Mouse (Mus musculus) limb, embryonic 15.5 days (tissue): ENCODE data around the gene C130050O18Rik. TPM values are rescaled to one million over a fixed set of nuclear protein-coding genes. Genes with fewer than 3 reads are reported as not detected.

Source experiments
- ATAC-seq: fragments of 200-750 bp; cut with Nextera tagmentation; 2 replicates; pipeline ENCODE4 v1.8.0; 2017; ENCODE audit warnings: low read depth, moderate TSS enrichment; ENCODE audit not compliant: insufficient number of reproducible peaks, low FRiP score, low TSS enrichment
- H3K27ac ChIP-seq: fragments of 300-500 bp; sonication (generic); 2 replicates; pipeline ENCODE4 v1.5.1; 2015; ENCODE audit warnings: moderate library complexity, mild to moderate bottlenecking, inconsistent platforms
- H3K27me3 ChIP-seq: fragments of 300-500 bp; sonication (generic); 2 replicates; pipeline ENCODE4 v1.6.1; 2015; ENCODE audit warnings: inconsistent platforms
- H3K36me3 ChIP-seq: fragments of 300-500 bp; sonication (generic); 2 replicates; pipeline ENCODE4 v1.6.1; 2015; ENCODE audit warnings: inconsistent platforms
- H3K4me1 ChIP-seq: fragments of 300-500 bp; sonication (generic); 2 replicates; pipeline ENCODE4 v1.6.1; 2015; ENCODE audit warnings: inconsistent platforms
- H3K4me2 ChIP-seq: fragments of 300-500 bp; sonication (generic); 2 replicates; pipeline ENCODE4 v1.6.1; 2015; ENCODE audit warnings: mild to moderate bottlenecking, inconsistent platforms
- H3K4me3 ChIP-seq: fragments of 300-500 bp; sonication (generic); 2 replicates; pipeline ENCODE4 v1.5.1; 2015; ENCODE audit warnings: mild to moderate bottlenecking, inconsistent platforms
- H3K9ac ChIP-seq: fragments of 300-500 bp; sonication (generic); 2 replicates; pipeline ENCODE4 v1.6.1; 2015; ENCODE audit warnings: inconsistent platforms
- H3K9me3 ChIP-seq: fragments of 300-500 bp; sonication (generic); 2 replicates; pipeline ENCODE4 v1.6.1; 2016; ENCODE audit warnings: inconsistent platforms
- WGBS: fragments of 180-500 bp; shearing (Covaris S2); methylation state at CpG from one replicate; pipeline ENCODE4 v1.1.7; 2015; 5-methylcytosine and 5-hydroxymethylcytosine counted together
- microRNA counts: library from miRNA; unstranded; fragments of <30 nt; microRNA quantifications from one replicate; lab custom pipeline; 2016
- microRNA-seq: library from miRNA; unstranded; fragments of <30 nt; microRNA quantifications from one replicate; pipeline ENCODE4, GENCODE M21; 2016
- polyA plus RNA-seq: library from polyadenylated mRNA; unstranded; fragments of >200 nt; fragmentation: Nextera tagmentation; extraction: Ambion mirVana; gene quantifications from 2 replicates; pipeline ENCODE4 v1.2.1, GENCODE M21; 2015

The C130050O18Rik gene
- polyA plus RNA-seq, 1 experiment from 2014 or later = 7.1 TPM

DNA sequence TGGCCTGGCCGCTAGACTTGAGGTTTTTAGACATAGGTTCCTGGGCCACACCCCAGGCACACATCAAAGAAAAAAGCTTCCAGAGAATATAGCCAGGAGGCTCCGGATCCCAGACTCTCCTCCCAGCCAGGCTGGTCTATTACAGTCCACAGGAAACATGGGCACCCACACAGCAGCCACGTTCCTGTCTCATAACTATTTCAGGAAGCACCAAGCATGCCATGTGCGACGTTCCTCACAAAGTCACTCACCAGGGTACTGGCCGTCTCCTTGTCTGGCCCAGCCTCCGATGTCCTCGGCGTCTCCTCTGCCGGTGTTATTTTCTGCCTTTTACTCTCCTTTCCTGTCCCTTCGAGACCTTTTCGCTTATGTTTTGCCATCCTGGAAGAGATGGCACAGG, 50.1 kb downstream of the C130050O18Rik start:
- ATAC-seq = no peak
- H3K9ac ChIP-seq = no peak overlapping the region
- no peak overlapping the region for H3K4me2 ChIP-seq
- H3K36me3 ChIP-seq = peaks cover 13% of the 10 kb centered on the region
- no peaks in the 10 kb centered on the region for H3K27me3 ChIP-seq
- no peaks in the 10 kb centered on the region for H3K9me3 ChIP-seq
- H3K4me1 ChIP-seq = peaks cover 10% of the 10 kb centered on the region
- no peak overlapping the region for H3K4me3 ChIP-seq
- no peak overlapping the region for H3K27ac ChIP-seq
- WGBS = 88% methylated on average over 12 of the region's 12 CpGs

- ATAC-seq = no peak
- Histone ChIP-seq H3K4me2 (no peak overlapping the region), H3K4me1 (peaks cover 15% of the 10 kb centered on the region), H3K27me3 (no peaks in the 10 kb centered on the region), H3K27ac (no peak overlapping the region), H3K9ac (no peak overlapping the region), H3K4me3 (no peak overlapping the region), H3K9me3 (no peaks in the 10 kb centered on the region), H3K36me3 (peaks cover 13% of the 10 kb centered on the region)
- 87% methylated on average over 8 of the region's 8 CpGs for WGBS
Measured at GRCm38 (mm10) chr5:139457241-139457640, 52.2 kb downstream of the C130050O18Rik start.

DNA sequence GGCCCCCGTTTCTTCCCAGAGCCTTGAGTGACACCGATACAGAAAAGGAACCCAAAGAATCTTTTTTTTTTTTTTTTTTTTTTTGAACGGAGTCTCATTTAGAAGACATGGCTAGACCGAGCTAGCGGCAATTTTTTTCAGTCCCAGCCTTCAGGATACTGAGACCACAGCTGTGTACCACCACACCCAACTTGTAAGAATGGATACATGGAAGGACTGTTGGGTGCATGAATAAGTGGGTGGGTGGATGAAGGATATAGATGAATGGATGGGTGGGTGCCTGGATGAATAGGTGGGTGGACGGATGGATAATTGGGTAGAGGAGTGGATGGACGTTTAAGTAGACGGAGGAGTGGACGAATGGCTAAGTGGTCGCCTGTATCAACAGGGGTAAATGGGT, 54.9 kb downstream of the C130050O18Rik start:
- no peak for ATAC-seq

DNA sequence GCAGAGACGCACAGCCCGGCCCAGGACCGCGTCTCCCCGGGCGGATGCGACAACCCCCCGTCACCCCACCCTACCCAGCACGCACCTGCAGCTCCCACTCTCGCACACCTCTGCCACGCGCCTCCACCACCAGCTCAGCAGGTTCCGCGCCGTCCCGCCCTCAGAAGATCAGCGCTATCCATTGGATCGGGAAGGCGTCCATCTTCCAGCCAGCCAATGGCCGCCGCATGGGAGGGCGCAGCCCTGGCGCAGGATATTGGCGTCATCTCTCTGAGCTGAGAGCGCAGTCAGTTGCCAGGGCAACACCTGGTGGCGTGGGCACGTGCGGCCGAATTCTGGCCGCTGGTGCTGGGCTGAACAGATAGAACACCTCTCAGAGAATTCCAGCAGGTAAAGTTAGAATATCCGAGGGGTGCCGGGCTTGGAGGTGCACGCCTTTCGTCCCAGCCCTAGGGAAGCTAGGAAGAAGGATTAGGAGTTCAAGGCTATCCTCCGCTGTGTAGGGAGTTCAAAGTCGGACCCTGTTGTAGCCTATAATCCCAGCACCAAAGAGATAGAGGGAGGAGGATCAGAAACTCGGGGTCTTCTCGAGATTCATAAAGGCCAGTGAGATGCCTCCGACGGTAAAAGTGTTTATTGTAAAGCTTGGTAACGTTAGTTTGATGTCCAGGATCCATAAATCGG, 55.4 kb downstream of the C130050O18Rik start, which contains the start of gene 3110082I17Rik:
3110082I17Rik (minus strand) TSS at position 144 of the 684 bp plus-strand sequence.
- peak; percentile 95 for ATAC-seq
- peak within 1 kb of the TSS; percentile 73 for H3K4me2 ChIP-seq
- no peak within 1 kb of the TSS for H3K27ac ChIP-seq
- H3K36me3 ChIP-seq = no peaks in the 10 kb centered on the region; the same call in 1 of the 2 replicates
- H3K4me3 ChIP-seq = peak within 1 kb of the TSS; percentile 71
- peaks cover 15% of the 10 kb centered on the region for H3K4me1 ChIP-seq
- H3K27me3 ChIP-seq = 0 out of 2 replicates have a peak, but pooled peaks cover 2% of the 10 kb centered on the region
- H3K9ac ChIP-seq = peak within 1 kb of the TSS; percentile 54
- WGBS = 3% methylated on average over 42 of the region's 42 CpGs
- H3K9me3 ChIP-seq = no peaks in the 10 kb centered on the region

More for the DNA sequence above, 54.9 kb downstream of the C130050O18Rik start:
- peak overlapping the region; percentile 71 for H3K4me3 ChIP-seq
- 9% methylated on average over 10 of the region's 10 CpGs for WGBS
- H3K36me3 ChIP-seq = peaks cover 5% of the 10 kb centered on the region; the same call in 1 of the 2 replicates
- H3K9me3 ChIP-seq = no peaks in the 10 kb centered on the region
- peak overlapping the region; percentile 73 for H3K4me2 ChIP-seq
- H3K9ac ChIP-seq = peak overlapping the region; percentile 54
- no peak overlapping the region for H3K27ac ChIP-seq
- 0 out of 2 replicates have a peak, but pooled peaks cover 2% of the 10 kb centered on the region for H3K27me3 ChIP-seq
- peaks cover 15% of the 10 kb centered on the region for H3K4me1 ChIP-seq

DNA sequence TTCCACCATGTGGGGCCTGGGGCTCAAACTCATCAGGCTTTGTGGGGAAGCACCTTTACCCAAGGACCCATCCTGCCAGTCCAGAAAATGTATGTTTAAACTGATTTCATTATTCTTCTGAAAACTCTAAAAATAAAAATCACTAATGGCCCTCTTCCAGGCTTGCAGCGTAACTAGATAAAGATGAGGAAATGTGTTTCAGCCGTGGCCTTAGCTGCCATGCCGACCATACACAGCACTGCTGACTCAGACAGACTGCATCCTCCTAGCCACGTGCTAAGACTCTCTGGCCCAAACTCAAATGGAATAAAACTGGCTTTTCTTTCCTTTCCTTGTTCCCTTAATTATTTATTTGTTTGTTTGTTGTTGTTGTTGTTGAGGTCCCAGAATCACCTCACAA, 59.8 kb downstream of the C130050O18Rik start:
- Histone ChIP-seq H3K4me3 (no peak overlapping the region), H3K4me2 (no peak overlapping the region), H3K4me1 (peaks cover 7% of the 10 kb centered on the region), H3K36me3 (no peaks in the 10 kb centered on the region), H3K9me3 (no peaks in the 10 kb centered on the region), H3K27ac (no peak overlapping the region), H3K9ac (no peak overlapping the region), H3K27me3 (0 out of 2 replicates have a peak, but pooled peaks cover 2% of the 10 kb centered on the region)
- 67% methylated on average over 4 of the region's 4 CpGs for WGBS
- ATAC-seq = no peak

MicroRNAs within 50 kb of the gene (microRNA counts, 519-probe panel; counts per million panel counts)
- not detected for microRNA mmu-miR-339-3p (lab: Ali Mortazavi, UCI)
- microRNA mmu-miR-339-5p (lab: Ali Mortazavi, UCI) = not detected

Small RNA genes lying within 50 kb of the gene (microRNA-seq; reads per million reads assigned to microRNA genes)
- gene Mir339 = 393 reads per million, percentile 65 among the genes with 10 or more reads in this experiment

Other genes starting within 250 kb of the C130050O18Rik start
- 52.4 and 56.7 TPM in 2 replicates for gene Sun1, start 204.6 kb upstream of the C130050O18Rik start, polyA plus RNA-seq
- 153 and 171 TPM in 2 replicates for gene Get4, start 153.0 kb upstream of the C130050O18Rik start, polyA plus RNA-seq
- gene Adap1, start 79.7 kb upstream of the C130050O18Rik start, polyA plus RNA-seq = 3.2 and 4.1 TPM in 2 replicates
- 90.6 and 94.2 TPM in 2 replicates for gene Cox19, start 53.9 kb upstream of the C130050O18Rik start, polyA plus RNA-seq
- gene Cyp2w1, start 52.7 kb upstream of the C130050O18Rik start, polyA plus RNA-seq = 22.8 and 23.5 TPM in 2 replicates
- 2.6 and 3.1 TPM in 2 replicates for gene Gpr146, start 27.6 kb upstream of the C130050O18Rik start, polyA plus RNA-seq
- 5.7 and 7.3 TPM in 2 replicates for gene Gper1, start 17.9 kb downstream of the C130050O18Rik start, polyA plus RNA-seq
- 30.8 and 35.6 TPM in 2 replicates for gene 3110082I17Rik, start 55.2 kb downstream of the C130050O18Rik start, polyA plus RNA-seq
- 9.6 and 9.9 TPM in 2 replicates for gene Zfand2a, start 79.3 kb downstream of the C130050O18Rik start, polyA plus RNA-seq
- 0.20 and 0.35 TPM in 2 replicates for gene Uncx, start 138.2 kb downstream of the C130050O18Rik start, polyA plus RNA-seq